Mouse (Mus musculus) small intestine, adult 2 months (tissue): ENCODE measurements at regions not wholly inside any gene's neighbourhood (a gene's known extent, or its start where the extent isn't known, plus 50 kb on each side); places are given as distances from the start of the nearest gene placed in this dataset.

ENCODE experiments used
- CTCF ChIP-seq: fragments of 200-500 bp; IDR thresholded peaks from 2 replicates; pipeline ENCODE4 v1.5.1; 2012; ENCODE audit warnings: low read depth, mild to moderate bottlenecking, control low read depth, inconsistent platforms, low read length, moderate library complexity, mixed read lengths; ENCODE audit not compliant: insufficient replicate concordance, insufficient read length; ENCODE audit errors: extremely low read depth
- POLR2A ChIP-seq: fragments of 200-500 bp; IDR thresholded peaks from 2 replicates; pipeline ENCODE4 v1.6.1; 2012; ENCODE audit warnings: low read depth, mild to moderate bottlenecking, control low read depth, inconsistent platforms, low read length, moderate library complexity

DNA sequence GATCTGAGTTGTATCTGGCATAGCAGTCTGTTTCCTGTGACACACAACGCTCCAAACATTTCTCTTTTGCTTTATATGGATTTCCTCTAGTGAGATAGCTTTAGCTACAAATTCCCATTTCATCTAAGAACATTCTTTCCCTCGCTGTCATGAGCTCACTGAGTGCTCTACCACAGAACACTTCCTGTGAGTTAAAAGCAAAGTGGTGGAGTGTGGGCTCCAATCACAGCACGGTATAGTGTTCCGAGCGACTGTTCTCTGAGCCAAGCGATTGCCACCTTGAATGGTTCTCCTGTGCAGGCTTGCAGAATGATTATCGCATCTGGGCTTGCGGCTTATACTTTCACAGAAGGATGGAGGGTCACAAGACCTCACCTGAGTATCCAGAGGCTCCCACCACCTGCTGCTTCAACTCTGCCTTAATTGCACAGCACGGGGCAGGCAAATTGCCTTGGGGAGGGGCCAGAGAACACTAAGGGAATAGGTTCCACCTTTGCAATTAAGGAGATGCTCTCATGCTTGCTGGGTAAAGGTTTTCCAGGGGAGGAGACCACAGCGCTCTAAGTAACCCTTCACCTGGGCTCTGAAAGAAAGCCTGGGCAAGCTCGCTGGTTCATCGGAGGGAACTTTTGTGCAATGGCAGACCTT, 477.7 kb downstream of the Zfp704 start:
- TF ChIP-seq POLR2A: no peak
- no peak for TF ChIP-seq CTCF
